Mouse (Mus musculus) B cell, adult 2 months (primary cell): ENCODE data around the gene Cfap77.
"Not testable (repeated sequence)": the region's sequence is repeated elsewhere in the genome, so short reads cannot be mapped to it uniquely, and the experiment has no call there.

ENCODE experiments used
- DNase-seq, 2 experiments: peaks; one replicate each; pipeline ENCODE4 v3.0.0; 2022

The Cfap77 gene

DNA sequence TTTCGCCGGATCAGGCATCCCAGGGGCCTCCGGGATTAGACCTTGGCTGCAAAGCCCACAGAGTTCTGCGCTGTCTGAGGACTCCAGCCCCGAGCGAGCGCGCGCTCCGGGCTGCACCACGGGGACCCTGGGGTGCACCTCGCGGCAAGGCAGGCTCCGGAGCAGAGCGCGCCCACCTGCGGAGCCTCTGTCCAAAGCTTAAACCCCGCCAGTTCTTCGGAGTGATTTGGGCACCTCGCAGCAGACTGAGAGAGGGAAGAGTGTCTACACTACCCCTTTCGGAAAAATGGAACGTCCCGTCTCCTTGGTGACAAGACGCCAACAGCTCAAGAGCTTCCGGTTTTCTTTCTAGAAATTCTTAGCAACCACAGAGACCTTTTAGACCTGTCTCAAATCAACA, at the start of gene Cfap77:
Gene Cfap77, minus strand, starts transcription at position 76 of the 400 bp plus-strand sequence.
- DNase-seq = peak; percentile 87 to 89

DNA sequence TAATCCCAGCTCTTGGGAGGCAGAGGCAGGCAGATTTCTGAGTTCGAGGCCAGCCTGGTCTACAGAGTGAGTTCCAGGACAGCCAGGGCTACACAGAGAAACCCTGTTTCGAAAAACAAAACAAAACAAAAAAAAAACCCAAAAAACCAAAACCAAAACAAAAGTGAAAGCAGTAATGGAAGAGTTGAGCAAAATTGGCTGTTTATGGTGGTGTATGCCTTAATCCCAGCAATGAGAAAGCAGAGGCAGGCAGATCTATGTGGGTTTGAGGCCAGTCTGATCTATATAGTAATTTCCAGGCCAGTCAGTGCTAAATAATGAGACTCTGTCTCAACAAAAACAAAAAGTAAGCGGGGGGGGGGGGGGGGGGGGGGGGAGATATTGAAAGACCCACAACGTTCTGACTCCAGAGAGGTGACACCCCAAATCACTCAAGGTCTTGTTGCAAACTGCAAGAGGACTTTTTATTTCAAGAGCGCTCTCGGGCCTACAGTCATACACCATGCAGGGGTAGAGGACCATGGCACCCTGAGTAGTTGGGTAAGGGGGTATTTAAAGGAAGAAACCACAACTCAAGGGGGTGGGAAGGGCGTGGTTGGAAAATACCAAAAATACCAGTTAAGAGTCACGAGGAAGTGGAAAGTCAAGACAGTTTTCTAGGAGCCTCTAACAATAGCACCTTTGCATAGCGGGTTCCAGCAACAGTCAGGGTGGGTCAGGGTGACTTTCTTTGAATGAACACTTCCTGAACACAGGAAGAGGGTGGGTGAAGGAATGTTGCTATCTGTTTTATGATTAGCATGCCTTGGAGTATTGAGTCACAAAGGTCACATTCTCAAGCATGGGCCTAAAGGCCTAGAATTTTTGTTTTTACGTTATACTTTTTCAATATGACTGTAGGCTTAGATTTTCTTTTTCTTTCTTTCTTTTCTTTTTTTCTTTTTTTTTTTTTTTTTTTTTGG, 47.8 kb upstream of the Cfap77 start:
- not testable (repeated sequence) for DNase-seq

DNA sequence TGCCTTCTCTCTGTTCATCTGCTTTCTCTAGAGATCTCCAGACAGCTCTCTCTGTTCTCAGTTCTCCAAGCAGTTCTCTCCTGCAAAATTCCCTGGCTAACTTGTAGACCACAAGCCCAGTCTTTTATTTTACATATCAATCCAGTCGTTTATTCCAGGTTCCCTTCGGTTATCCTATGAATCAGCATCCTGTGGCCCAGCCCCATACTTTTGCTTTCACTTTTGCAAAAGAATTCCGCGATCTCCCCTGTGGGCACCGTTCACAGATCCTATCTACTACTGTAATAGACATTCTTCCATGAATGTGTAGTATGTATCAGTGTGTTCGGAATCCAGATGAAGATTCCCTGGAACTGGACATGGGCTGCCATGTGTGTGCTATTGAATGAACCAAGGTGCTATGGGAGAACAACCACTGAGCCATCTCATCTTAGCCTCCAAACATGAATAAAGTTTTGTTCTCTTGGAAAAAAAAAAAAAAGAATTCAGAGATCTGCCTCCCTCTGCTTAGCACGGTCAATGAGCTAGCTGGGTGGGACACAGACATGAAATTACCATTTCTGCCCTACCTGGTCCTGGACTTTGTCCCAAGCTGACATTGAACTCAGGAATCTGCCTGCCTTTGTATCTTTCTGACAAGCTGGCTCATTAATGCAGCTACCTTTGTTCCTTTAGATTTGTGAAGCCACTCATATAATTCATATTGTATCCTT, 46.1 kb upstream of the Cfap77 start:
- no peak for DNase-seq

DNA sequence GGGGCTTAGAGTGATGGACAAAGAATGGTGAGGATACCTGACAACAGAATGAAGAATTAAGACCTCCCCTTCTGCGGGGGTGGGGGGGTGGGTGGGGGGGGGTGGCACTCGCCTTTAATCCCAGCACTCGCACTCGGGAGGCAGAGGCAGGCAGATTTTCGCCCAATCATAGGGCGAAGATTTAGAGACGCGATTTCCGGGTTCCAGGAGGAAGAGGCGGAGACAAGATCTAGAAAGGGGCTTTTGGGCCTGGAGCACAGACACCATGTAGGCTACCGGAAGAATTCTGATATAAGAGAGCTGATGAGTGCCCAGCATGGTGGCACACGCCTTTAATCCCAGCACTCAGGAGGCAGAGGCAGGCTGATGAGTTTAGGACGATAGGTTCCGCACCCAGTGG, 44.8 kb upstream of the Cfap77 start:
- no peak for DNase-seq

DNA sequence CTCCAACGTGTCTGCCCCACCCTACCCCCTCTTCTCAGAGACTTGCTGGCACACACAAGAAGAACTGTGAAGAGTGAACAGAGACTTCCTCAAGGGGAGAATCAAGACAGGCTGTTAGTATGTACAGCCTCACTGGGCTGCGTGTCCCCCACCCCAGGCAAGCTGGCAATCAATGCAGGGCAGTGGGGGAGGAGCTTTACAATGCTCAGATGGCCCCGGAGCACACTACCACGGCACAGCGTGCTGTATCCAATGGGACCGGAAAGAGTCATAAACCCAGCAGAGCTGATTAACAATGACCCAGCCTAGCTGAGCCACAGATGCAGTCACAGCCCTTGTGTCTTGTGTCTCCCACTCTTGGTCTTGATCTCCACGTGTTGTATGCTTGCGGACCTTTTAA, 43.9 kb upstream of the Cfap77 start:
- no peak for DNase-seq

DNA sequence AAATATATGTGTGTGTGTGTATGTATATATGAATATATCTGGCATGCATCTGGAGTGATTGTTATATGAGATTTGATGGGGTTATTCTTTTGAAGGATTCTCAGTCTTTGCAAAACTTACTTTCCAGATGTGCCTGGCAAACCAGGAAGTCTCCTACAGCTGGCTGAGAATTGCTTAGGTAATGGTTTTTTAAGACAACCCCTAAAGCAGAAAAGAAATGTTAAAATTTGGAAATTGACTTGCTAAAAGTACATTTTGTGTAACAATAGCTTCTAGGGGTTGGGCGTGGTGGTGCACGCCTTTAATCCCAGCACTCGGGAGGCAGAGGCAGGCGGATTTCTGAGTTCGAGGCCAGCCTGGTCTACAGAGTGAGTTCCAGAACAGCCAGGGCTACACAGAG, 43.1 kb upstream of the Cfap77 start:
- not testable (repeated sequence) for DNase-seq

DNA sequence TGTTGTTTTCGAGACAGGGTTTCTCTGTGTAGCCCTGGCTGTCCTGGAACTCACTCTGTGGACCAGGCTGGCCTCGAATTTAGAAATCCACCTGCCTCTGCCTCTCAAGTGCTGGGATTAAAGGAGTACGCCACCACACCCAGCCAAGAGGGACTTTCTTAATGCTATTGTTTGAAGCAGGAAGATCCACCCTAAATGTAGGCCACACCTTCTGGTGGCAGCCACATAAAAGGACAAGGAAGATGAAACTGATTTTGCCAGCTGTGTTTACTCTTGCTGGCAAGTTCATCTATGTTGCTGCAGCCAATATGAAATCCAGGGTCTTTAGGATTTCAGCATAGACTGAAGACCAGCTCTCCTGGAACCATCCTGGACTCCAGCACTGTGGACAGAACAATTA, 42.6 kb upstream of the Cfap77 start:
- no peak for DNase-seq

DNA sequence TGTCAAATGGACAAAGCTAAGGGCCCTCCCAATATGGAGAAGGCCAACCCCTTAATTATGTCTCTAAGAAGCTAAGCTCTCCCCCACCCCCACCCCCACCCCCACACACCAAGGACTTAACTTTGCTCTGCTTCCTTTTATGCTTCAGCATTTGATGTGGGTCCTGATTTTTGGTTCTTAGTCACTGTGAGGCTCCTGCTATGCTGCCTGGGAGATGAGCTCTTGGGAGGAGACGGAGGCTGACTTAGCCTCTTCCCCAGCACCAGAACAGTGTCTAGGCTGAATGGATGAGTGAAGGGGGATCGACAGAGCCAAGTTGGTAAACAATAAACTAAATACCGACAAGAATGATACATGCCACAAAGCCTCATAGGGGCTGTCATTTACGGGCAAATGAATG, 41.9 kb upstream of the Cfap77 start:
- no peak for DNase-seq

DNA sequence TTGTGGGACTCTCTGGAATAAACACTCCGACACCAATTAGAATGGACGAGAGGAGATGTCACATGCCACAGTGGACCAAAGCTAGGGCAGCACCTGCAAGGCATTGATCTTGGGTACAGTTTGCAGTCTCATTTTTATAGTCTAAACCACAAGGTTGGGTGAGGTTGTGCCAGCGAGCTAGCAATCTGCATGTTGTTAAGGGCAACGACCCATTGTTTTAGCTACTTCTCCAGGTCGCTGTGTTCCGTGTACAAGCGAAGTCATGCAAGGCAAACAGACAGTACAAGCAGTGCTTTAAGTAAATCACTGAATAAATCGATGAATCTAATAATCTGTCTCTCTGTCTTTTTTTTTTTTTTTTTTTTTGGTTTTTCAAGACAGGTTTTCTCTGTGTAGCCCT, 40.8 kb upstream of the Cfap77 start:
- no peak for DNase-seq

DNA sequence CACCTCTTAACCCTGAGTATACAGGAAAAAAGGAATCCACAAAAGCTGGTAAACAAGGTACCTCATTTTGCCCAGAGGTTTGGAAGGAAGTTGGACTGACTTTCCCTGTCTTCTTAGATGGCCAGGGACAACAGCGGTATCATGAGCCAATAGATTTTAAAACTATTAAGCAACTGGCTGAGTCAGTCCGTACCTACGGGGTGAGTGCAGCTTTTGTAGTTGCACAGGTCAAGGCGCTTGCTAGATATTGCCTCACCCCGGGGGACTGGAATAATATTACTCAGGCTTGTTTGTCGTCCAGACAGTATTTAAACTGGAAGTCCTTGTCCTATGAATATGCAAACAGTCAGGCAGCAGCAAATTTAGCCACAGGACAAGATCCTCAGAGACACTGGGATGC, 34.4 kb upstream of the Cfap77 start:
- not testable (repeated sequence) for DNase-seq

DNA sequence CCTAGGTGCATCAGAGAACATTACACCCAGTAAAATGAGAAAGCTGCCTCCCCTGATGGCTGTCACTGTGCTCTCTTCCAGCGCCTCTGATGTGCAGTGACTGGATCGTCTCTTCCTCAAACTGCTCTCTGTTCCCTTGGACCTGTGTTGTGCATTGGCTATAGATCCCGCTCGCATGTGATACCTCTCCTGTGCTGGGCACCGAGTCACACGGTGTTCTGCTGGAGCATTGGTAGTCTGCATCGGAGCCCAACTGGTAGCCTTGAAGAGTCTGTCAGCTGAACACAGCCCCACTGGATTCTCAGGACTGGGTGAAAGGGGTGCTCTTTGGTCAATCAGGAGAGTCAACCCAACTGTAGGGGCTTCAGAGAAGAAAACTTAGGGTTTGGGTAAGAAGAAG, 31.2 kb upstream of the Cfap77 start:
- no peak for DNase-seq

DNA sequence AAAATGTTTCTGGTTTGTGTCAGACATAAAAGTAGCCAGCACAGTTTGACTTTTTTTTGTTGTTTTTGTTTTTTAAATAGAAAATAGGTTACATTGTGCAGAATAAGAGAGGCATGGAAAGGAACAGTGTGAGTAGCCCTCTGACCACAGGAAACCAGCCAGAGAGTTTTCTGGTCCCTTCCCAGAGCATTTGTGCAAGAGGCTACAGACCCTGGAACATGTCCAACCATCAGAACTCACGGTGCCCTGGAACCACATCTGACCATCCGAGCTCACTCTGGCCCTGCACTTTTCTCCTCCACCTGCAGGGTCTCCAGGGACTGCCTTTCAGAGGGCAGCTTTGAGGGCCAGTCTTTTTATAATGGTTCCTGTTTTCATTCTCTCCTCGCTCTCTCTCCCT, 27.1 kb upstream of the Cfap77 start:
- DNase-seq = no peak

DNA sequence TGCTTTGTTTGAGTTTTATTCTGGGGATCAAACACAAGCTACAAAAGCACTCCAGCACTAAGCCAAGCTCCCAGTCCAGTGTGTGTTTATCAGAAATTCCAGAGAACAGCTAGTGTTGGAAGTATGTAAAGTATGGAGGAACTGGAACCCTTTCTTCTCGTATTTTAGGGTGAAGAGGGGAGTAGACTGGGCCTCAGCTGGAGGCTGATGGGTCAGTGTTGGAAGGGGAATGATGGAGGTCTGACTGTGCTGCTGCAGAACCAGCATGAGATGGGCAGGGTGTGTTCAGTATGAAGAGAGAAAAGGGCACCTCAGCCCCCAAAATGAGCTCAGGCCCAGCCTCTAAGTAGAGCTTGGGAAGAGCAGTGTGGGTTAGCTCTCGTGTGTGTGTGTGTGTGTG, 21.4 kb upstream of the Cfap77 start:
- no peak for DNase-seq

DNA sequence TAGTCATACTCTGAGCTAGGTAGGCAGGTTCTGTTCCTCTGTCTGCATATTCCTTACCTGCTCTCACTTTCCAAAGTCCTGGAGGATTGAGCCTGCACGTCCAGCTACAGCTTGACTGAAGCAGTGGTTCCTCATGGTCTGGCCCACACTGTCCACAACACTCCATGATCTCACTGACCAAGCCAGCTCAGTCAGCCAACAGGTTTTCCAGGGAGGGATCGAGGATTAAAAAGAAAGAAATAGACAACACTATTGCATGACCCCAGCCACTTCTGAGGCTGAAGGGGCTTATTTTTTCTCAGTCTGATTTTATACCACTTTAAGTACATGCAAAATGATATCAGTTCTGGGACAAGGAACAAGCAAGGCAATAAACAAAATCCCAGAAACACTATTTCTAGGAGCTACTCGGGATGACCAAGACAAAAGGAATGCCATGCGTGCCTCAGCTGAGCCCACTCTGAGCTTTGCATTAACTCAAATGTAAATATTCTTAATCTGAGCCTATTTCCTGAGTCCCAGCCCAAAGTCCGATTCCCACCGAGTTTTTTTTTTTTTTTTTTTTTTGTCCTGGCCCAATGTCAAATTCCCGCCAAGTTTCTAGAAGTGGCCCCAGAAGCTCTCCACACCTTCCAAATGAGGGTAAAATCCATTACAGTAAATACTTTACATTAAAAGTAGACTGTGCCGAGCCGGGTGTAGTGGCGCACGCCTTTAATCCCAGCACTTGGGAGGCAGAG, 20.6 kb upstream of the Cfap77 start:
- DNase-seq = no peak

DNA sequence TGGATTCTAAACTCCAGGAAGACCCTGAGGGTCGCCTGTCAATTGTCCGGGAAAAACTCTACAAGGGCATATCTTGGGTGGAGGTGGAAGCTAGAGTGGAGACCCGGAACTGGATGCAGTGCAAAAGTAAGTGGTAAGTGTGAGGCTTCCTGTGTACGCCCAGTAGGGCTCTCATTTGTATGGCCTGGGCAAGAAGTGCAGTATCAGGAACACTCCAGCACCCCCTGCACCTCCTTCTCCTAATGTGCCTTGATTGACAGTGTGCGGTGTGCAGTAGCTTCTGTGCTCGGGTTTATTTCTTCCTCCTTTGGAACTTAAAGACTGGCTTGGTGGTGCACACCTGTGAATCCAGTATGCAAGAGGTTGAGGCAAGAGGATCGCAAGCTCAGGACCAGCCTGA, 19.8 kb upstream of the Cfap77 start:
- DNase-seq = no peak

DNA sequence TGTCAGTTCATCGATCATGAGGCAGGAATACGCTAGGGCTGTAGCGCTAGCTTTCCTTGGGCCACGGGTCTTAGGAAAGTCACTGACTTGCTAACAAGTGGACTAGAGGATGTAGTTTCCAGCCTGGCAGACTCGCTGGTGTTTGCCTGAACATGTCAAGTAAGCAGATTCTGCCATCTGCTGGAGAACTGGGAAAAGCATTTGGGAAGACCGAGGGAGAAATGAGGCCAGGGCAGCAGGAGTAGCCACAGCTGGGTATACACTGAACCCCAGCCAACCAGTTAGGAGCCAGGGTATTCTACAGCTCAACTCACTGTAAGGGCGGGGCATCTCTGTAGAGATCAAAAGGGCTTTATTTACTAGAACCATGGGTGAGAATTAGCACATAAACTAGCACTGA, 11.5 kb upstream of the Cfap77 start:
- no peak for DNase-seq

DNA sequence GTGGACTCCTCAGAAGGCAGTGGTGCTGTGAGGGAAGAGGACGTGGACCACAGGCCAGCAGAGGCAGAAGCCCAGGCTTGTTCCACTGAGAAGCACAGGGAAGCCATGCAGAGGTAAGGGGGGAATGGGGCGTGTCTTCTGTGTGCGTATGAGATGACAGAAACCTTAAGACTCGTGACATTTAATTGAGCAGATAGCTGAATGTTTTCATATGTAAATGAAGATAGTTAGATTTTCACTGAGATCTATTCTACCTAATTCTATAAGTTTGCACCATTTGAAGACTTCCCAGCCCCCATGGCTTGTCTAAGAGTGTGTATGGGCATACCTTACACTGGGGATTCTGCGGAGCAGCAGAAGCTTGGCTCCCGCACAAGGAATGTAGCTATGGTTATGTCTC, 10.9 kb upstream of the Cfap77 start:
- DNase-seq = no peak

DNA sequence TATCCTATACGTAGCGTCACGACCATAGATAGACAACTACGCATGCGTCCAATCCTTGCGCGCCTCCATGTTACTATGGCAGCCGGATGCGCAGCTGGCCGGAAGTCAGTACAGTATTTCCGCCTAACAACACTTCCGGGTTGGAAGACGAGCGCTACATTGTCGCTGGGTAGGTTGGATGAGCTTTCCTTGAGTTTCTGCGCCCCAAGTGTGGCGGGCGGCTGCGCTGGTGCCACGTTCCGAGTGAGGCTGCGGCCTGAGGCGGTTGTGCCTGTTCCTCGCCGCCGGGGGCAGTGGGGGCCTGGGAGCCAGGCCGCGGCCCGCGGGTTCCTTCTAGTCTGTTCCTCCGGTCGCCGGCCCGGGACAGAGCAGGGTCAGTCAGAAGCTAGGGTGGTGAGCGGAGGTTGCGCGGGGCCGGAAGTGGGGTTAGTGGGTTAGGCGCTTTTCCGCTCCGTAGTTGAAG, 5.3 kb upstream of the Cfap77 start, which contains the start of gene Ttf1:
Gene Ttf1, plus strand, starts transcription at position 128 of the 463 bp plus-strand sequence.
- DNase-seq = peak; percentile 91 to 92

DNA sequence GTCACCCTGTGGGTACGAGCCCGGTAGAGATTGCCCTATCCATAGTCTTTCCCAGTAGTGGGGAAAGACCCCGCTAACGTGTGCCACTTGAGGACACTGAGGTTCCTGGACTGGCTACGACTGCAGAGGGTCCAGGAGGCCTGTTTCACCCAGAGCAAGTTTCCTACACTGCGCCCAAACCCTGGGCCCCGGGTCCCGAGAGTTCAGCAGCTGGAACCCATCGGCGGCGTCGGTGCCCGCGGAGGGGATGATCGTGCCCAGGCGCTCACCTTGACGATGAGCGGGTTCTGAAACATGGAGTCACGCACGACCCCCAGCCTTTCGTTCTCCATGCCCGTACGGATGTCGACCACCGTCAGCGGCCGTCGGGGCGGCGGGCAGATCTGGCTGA, 326 bp downstream of the Cfap77 start:
- no peak for DNase-seq

DNA sequence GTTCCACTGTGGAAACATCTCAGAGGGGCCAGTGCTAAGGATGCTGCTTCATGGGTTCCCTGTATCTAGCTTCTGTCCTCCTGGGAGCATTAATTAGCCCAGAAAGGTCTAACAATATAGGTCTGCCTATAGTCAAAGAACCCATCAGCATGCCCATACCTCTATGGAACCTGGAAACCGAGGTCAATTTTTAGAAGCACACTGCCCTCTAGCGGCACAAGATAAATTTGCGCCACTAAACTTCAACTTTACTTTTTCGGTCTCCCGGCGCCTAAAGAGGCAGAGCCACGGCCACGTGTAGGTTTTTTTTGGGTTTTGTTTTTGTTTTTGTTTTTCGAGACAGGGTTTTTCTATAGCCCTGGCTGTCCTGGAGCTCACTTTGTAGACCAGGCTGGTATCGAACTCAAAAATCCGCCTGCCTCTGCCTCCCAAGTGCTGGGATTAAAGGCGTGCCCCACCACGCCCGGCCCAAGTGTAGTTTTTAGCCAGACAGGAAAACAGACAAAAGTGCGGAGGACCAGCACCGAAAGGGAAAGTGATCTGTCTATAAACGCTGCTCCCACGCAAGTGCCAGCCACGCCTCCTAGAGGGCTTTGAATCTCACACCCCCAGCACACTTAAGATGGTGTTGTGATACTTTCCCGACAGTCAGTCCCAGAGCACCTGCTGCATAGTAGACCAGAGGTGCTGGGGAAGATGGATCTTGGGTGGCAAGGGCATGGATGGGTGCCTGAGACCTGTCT, 893 bp downstream of the Cfap77 start:
- peak; percentile 78 to 82 for DNase-seq

DNA sequence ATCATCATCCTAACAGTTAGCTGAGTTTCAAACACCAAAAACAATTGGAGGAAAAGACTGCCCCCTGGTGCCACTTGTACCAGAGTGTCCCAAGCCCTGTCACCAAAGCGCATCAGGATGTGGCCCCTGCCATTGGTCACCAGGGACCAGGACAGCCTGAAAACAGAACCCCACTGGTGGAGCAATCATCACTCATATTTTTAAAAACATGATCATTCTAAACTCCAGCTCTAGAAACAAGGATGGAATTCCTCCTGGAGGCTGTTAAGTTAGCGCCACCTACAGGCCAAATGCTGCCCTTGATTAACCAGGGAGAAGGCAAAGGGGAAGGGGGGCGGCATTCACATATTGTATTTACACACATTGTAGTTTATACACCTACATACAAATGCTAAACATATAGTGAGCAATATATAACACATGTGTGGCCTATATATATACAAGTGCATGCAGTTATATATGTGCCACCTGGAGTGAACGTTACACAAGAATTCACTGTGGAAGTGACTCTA, 1.9 kb downstream of the Cfap77 start:
- DNase-seq = peak; percentile 79 to 80

DNA sequence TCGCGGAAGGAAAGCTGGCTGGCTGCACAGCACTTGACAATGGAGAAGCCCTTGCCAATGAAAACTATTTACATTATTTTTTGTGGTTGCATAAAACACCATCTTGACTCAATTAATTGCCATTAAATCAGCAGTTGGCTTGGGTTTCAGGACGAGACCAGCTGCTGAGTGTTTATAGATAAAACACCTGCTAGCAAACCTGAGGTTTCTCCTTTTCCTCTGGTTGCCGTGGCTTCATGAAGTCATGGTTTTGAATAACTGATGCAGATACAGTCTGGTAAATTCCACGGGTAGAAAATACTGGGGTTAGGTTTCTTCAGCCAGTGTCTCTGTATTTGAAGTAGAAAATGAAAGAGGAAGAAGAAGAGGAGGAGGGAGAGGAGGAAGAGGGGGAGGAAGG, 2.9 kb downstream of the Cfap77 start:
- no peak for DNase-seq
